Mouse (Mus musculus) heart, embryonic 16.5 days (tissue): Measurements from ENCODE around the gene Twist1. TPM values are rescaled to one million over a fixed set of nuclear protein-coding genes. Genes with fewer than 3 reads are reported as not detected.
A peak's percentile ranks its signal among the peaks of the same experiment; 100 is the strongest.

Experiments
- ATAC-seq: fragments of 200-750 bp; cut with Nextera tagmentation; replicated peaks from 2 replicates; pipeline ENCODE4 v1.8.0; 2017; ENCODE audit warnings: moderate number of reproducible peaks; ENCODE audit not compliant: insufficient read depth, low FRiP score; ENCODE audit errors: extremely low read depth
- H3K27ac ChIP-seq: fragments of 300-500 bp; sonication (generic); 2 replicates; pipeline ENCODE4 v1.5.1; 2014; ENCODE audit warnings: mild to moderate bottlenecking, low read length, control low read depth, moderate library complexity
- H3K27me3 ChIP-seq: fragments of 300-500 bp; sonication (generic); 2 replicates; pipeline ENCODE4 v1.6.1; 2014; ENCODE audit warnings: low read length, mixed read lengths; ENCODE audit not compliant: control insufficient read depth, insufficient read depth
- H3K36me3 ChIP-seq: fragments of 300-500 bp; sonication (generic); 2 replicates; pipeline ENCODE4 v1.6.1; 2014; ENCODE audit not compliant: control insufficient read depth, insufficient read depth
- H3K4me1 ChIP-seq: fragments of 300-500 bp; sonication (generic); 2 replicates; pipeline ENCODE4 v1.6.1; 2014; ENCODE audit warnings: low read length, mixed read lengths; ENCODE audit not compliant: control insufficient read depth, insufficient read depth
- H3K4me2 ChIP-seq: fragments of 300-500 bp; sonication (generic); 2 replicates; pipeline ENCODE4 v1.6.1; 2014; ENCODE audit warnings: low read depth, mild to moderate bottlenecking, control low read depth, low read length
- H3K4me3 ChIP-seq: fragments of 300-500 bp; sonication (generic); 2 replicates; pipeline ENCODE4 v1.5.1; 2014; ENCODE audit warnings: mild to moderate bottlenecking, control low read depth, low read length
- H3K9ac ChIP-seq: fragments of 300-500 bp; sonication (generic); 2 replicates; pipeline ENCODE4 v1.6.1; 2014; ENCODE audit warnings: low read length, control low read depth
- H3K9me3 ChIP-seq: fragments of 300-500 bp; sonication (generic); replicated peaks from 2 replicates; pipeline ENCODE4 v1.6.1; 2016; ENCODE audit warnings: low read length; ENCODE audit not compliant: control insufficient read depth
- WGBS: fragments of 180-500 bp; shearing (Covaris S2); extraction: QIAGEN DNeasy Blood & Tissue Kit; methylation state at CpG from one replicate; pipeline ENCODE4 v1.1.7; 2014; 5-methylcytosine and 5-hydroxymethylcytosine counted together
- polyA plus RNA-seq: library from polyadenylated mRNA; unstranded; fragments of >200 nt; fragmentation: Nextera tagmentation; extraction: Ambion mirVana; gene quantifications from 2 replicates; pipeline ENCODE4 v1.2.1, GENCODE M21; 2015

The Twist1 gene
- polyA plus RNA-seq, 1 experiment from 2014 or later: 1.4 TPM

DNA sequence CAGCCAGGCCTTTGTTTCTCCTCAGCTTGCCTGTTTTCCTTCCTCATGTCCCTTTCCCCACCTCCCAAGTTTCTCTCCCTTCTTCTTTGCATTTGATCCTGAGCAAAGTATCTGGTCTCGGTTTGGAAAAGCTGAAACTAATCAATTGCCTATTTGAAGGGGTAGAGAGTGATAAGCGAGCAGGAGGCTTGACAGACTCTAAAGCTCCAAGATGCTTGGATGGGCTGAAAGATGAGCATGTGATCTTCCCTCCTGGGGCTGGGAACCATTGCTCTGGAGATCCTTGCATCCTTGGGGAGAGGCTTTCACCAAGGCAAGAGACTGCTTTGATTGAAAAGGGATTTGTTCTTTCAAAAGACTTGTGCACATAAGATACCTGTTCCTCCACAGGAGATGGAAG lies 7.0 kb downstream of the Twist1 start:
- H3K36me3 ChIP-seq: no peaks in the 10 kb centered on the region
- H3K4me3 ChIP-seq: no peak overlapping the region
- WGBS: 37% methylated on average over 2 of the region's 2 CpGs
- H3K4me2 ChIP-seq: no peak overlapping the region
- ATAC-seq: no peak
- H3K9me3 ChIP-seq: no peaks in the 10 kb centered on the region
- peaks cover 70% of the 10 kb centered on the region for H3K27me3 ChIP-seq
- peaks cover 3% of the 10 kb centered on the region; the same call in 1 of the 2 replicates for H3K4me1 ChIP-seq
- H3K27ac ChIP-seq: no peak overlapping the region
- no peak overlapping the region for H3K9ac ChIP-seq

DNA sequence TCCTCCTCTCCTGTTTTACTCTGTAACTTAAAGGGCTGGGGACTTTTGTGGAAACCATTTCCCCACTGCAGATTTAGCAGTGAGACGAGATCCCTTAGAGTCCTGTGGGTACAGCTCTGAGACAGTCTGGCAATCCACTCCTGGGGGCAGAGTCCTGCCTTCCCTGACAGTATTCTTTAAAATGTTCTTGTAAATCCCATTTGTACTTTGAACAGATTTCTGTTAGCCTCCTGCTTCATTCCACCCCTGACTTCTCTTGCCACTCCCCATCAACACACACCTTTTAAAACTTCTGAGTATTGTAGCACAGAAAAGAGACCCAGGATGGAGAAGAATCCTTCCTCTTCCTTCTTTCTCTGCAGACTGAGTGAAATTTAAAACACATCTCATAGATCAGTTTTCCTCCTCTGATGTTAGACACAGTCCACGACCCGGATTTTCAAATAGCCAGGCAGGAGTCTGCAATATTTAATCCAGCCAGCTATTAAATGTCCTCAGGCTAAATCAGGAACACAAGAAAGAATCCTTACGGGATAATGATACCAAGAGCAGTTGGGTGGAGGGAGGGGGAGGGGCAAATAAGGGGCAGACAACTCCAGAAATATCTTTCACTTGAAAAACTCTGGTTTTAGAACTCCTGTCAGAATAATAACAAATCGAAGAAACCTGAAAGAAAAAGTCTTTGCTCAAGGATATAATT lies 8.3 kb downstream of the Twist1 start:
- H3K27me3 ChIP-seq: peaks cover 76% of the 10 kb centered on the region
- WGBS: 15% methylated on average over 5 of the region's 5 CpGs
- peaks cover 3% of the 10 kb centered on the region; the same call in 1 of the 2 replicates for H3K4me1 ChIP-seq
- H3K9ac ChIP-seq: no peak overlapping the region
- H3K4me2 ChIP-seq: no peak overlapping the region
- no peak overlapping the region for H3K4me3 ChIP-seq
- H3K36me3 ChIP-seq: no peaks in the 10 kb centered on the region
- H3K27ac ChIP-seq: no peak overlapping the region
- ATAC-seq: no peak
- H3K9me3 ChIP-seq: no peaks in the 10 kb centered on the region

DNA sequence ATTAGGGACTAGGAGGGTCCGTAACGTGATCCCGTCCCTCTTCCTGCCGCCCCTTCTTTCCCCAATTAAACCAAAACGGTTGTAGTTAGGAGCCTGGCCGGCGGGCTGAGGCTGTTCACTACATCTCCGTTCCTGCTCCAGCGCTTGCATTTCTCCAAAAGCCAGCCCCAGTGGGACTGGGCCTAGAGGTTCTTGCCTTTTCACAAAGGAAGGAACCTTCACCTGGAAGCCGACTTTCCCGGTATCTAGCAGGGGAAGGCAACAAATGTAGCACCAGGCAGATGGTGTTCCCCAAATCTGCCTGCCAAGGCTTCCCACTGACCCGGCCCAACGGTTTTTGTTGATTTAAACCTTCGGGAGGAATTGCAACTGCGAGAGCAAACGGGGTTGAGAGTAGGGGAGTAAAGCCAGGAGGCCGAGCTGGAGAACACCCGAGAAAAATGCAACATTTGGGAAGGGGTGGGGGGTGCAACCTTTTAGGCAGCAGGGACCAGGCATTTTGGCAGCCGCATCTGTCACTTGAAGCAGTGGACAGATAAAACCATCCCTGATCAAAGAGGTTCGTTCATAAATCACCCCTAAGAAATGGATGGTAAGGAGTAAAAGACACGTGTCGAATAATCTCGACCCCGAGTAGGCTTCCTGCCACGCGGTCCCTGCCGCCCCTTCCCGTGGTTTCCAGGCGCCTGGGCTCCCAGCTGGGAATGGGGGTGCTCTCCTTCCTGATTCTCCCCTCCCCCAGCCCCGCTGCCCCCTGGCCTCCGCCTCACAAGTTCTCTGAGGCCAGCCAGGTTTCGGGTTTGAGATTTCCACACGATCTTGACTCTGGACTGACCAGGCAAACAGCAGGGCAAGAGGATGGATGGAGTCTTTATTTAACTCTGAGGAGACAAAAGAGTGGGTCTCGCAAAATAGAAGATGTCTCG lies 9.3 kb downstream of the Twist1 start:
- 3% methylated on average over 35 of the region's 35 CpGs for WGBS
- no peaks in the 10 kb centered on the region for H3K9me3 ChIP-seq
- peak overlapping the region; percentile 58 for H3K4me2 ChIP-seq
- no peak overlapping the region for H3K9ac ChIP-seq
- H3K36me3 ChIP-seq: no peaks in the 10 kb centered on the region
- H3K4me1 ChIP-seq: peaks cover 3% of the 10 kb centered on the region; the same call in 1 of the 2 replicates
- peak overlapping the region; percentile 37 for H3K4me3 ChIP-seq
- H3K27me3 ChIP-seq: peaks cover 77% of the 10 kb centered on the region
- no peak for ATAC-seq
- H3K27ac ChIP-seq: no peak overlapping the region

DNA sequence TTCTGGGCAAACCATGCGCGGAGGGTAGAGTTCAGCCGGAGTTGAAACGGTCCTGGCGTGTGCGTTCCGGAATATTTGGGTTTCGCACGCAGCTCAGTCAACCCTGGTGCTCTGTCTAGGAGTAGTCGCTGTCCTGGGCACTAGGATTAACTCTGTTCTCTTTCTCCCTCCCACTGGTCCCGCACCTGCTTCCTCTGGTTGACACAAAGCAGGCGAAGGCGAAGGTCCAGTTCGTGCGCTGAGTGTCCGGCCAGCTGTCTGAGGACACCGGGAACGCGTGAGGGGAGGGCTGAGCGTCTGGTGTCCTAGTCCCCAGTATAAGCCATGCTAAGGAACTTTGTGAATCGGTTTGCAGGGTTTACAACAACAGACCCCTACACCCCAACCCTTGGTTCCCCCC lies 10.0 kb downstream of the Twist1 start:
- H3K36me3 ChIP-seq: no peaks in the 10 kb centered on the region
- 1% methylated on average over 21 of the region's 21 CpGs for WGBS
- H3K9ac ChIP-seq: no peak overlapping the region
- H3K27me3 ChIP-seq: peaks cover 69% of the 10 kb centered on the region
- peak overlapping the region; percentile 37 for H3K4me3 ChIP-seq
- peak overlapping the region; percentile 58 for H3K4me2 ChIP-seq
- no peak overlapping the region for H3K27ac ChIP-seq
- no peaks in the 10 kb centered on the region for H3K9me3 ChIP-seq
- peaks cover 3% of the 10 kb centered on the region; the same call in 1 of the 2 replicates for H3K4me1 ChIP-seq
- ATAC-seq: no peak

DNA sequence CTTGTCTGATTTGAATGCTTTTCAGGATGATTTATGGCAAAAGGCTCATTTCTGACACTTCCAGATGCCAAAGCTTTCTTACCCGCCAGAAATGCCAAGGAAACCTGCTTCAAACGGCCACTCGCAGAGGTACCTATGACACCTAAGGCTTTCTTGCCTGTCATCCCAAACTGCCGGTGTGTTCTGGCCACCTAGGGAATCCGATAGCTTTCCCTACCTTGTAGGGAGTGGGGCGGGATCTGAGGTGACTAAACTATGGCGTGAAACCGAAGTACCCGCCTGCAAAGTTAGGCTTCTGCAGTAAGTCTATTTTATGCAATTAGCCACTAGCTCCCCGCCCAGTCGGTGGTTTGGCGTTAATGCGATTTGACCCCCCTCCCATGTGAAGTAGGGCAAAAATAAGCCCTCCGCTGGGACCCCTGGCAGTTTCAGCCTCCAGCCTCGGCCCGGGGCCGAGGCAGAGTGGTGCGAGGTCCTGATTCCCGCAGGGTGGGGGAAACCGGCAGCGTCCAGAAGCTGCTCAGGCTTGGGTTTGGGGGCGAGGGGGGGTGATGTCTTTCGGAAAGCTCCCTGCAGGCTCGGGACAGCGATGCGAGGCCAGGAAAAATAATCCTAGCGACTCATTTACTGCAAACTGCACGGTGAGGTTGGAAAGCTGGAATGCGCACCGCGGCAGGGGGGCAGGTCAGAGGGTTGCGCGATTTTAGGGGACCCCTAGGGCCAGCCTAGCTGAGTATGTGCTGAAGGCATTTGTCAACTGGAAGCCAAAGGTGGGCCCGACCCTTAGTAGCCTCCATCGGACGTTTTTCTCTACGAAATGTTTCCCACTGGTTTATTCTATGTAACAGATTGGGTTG lies 10.8 kb downstream of the Twist1 start:
- Histone ChIP-seq H3K4me1 (peaks cover 3% of the 10 kb centered on the region; the same call in 1 of the 2 replicates), H3K9ac (no peak overlapping the region), H3K4me3 (peak overlapping the region; percentile 37), H3K36me3 (no peaks in the 10 kb centered on the region), H3K27me3 (peaks cover 66% of the 10 kb centered on the region), H3K4me2 (peak overlapping the region; percentile 58), H3K27ac (no peak overlapping the region), H3K9me3 (no peaks in the 10 kb centered on the region)
- no peak for ATAC-seq
- 5% methylated on average over 37 of the region's 37 CpGs for WGBS

DNA sequence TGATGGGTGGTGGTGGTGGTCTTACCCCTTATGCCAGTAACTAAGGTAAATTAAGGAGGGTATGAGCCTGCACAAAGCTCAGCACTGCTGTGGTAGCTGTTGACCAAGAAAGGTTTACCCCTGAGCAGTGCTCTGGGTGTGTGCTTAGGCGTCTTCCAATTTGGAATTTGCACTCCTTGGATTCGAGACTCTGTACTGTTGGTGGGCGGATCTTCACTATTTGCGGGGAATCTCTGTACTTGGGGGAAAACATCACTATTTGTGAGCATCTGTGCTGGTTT lies 11.4 kb downstream of the Twist1 start:
- H3K27ac ChIP-seq: no peak overlapping the region
- peaks cover 3% of the 10 kb centered on the region; the same call in 1 of the 2 replicates for H3K4me1 ChIP-seq
- WGBS: 26% methylated on average over 4 of the region's 4 CpGs
- no peak overlapping the region for H3K9ac ChIP-seq
- no peaks in the 10 kb centered on the region for H3K36me3 ChIP-seq
- H3K4me2 ChIP-seq: no peak overlapping the region
- peaks cover 63% of the 10 kb centered on the region for H3K27me3 ChIP-seq
- H3K4me3 ChIP-seq: no peak overlapping the region
- H3K9me3 ChIP-seq: no peaks in the 10 kb centered on the region
- no peak for ATAC-seq

DNA sequence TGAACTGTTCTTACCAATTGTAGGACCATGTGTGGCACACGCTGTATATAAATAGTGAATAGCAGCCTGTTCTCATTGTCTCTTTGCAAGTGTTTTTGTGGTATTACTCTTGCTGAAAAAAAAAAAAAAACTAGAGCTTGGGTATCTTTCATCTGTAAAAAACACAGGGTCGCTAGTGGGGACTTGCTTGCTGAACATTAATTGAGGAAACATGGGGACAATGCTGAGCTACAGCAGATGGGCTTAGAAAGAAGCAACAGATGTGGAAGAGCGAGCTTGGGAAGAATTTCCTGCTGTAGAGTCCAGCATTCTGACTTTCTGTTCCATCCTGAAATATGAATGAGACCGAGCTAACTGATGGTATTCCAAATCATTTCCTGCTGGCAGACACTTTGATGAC lies 22.7 kb downstream of the Twist1 start:
- Histone ChIP-seq H3K4me2 (no peak overlapping the region), H3K27me3 (no peaks in the 10 kb centered on the region), H3K36me3 (no peaks in the 10 kb centered on the region), H3K4me1 (no peaks in the 10 kb centered on the region), H3K4me3 (no peak overlapping the region), H3K9me3 (no peaks in the 10 kb centered on the region), H3K27ac (no peak overlapping the region), H3K9ac (no peak overlapping the region)
- WGBS: 77% methylated on average over 4 of the region's 4 CpGs
- ATAC-seq: no peak

DNA sequence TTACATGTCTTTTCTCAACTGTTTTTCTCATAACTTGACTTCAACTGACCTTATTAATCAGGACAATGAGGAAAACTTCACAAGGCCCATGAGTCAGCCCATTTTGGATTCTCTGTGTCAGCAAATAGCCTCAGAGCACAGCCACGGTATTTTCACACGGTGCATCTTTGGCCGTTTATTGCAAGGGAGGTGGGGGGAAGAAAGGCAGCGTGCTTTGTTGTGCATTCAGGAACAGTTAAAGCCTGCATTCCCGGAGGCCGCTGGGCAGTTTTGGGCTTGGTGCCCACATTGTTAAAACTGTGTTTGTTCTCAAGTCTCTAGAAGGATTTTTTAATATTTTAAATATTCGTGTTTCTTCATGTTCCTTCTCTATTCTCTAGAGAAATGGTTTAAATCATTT lies 24.0 kb downstream of the Twist1 start:
- H3K4me1 ChIP-seq: no peaks in the 10 kb centered on the region
- H3K4me3 ChIP-seq: no peak overlapping the region
- H3K36me3 ChIP-seq: no peaks in the 10 kb centered on the region
- no peak overlapping the region for H3K27ac ChIP-seq
- H3K4me2 ChIP-seq: no peak overlapping the region
- ATAC-seq: no peak
- no peak overlapping the region for H3K9ac ChIP-seq
- H3K27me3 ChIP-seq: no peaks in the 10 kb centered on the region
- no peaks in the 10 kb centered on the region for H3K9me3 ChIP-seq
- WGBS: 48% methylated on average over 7 of the region's 7 CpGs
